Mouse (Mus musculus) liver, embryonic 12.5 days (tissue): Measurements from ENCODE around the gene Asb3. TPM values are rescaled to one million over a fixed set of nuclear protein-coding genes. Genes with fewer than 3 reads are reported as not detected.
"Not testable (repeated sequence)": the region's sequence is repeated elsewhere in the genome, so short reads cannot be mapped to it uniquely, and the experiment has no call there.

Source experiments
- ATAC-seq: fragments of 200-750 bp; cut with Nextera tagmentation; 2 replicates; pipeline ENCODE4 v1.8.0; 2017; ENCODE audit warnings: moderate number of reproducible peaks, mild to moderate bottlenecking, moderate library complexity
- H3K27ac ChIP-seq: fragments of 300-500 bp; sonication (generic); 2 replicates; pipeline ENCODE4 v1.5.1; 2016; ENCODE audit warnings: mild to moderate bottlenecking
- H3K27me3 ChIP-seq: fragments of 300-500 bp; sonication (generic); replicated peaks from 2 replicates; pipeline ENCODE4 v1.6.1; 2016; ENCODE audit warnings: mild to moderate bottlenecking, moderate library complexity
- H3K36me3 ChIP-seq: fragments of 300-500 bp; sonication (generic); 2 replicates; pipeline ENCODE4 v1.6.1; 2016; ENCODE audit warnings: mild to moderate bottlenecking, moderate library complexity
- H3K4me1 ChIP-seq: fragments of 300-500 bp; sonication (generic); 2 replicates; pipeline ENCODE4 v1.6.1; 2016
- H3K4me2 ChIP-seq: fragments of 300-500 bp; sonication (generic); 2 replicates; pipeline ENCODE4 v1.6.1; 2016; ENCODE audit warnings: mild to moderate bottlenecking, moderate library complexity
- H3K4me3 ChIP-seq: fragments of 300-500 bp; sonication (generic); 2 replicates; pipeline ENCODE4 v1.5.1; 2016; ENCODE audit warnings: mild to moderate bottlenecking, moderate library complexity
- H3K9ac ChIP-seq: fragments of 300-500 bp; sonication (generic); 2 replicates; pipeline ENCODE4 v1.6.1; 2016; ENCODE audit warnings: mild to moderate bottlenecking, moderate library complexity
- H3K9me3 ChIP-seq: fragments of 300-500 bp; sonication (generic); replicated peaks from 2 replicates; pipeline ENCODE4 v1.6.1; 2016; ENCODE audit warnings: mild to moderate bottlenecking, moderate library complexity
- WGBS: fragments of 180-500 bp; shearing (Covaris S2); methylation state at CpG from one replicate; pipeline ENCODE4 v1.1.7; 2016; ENCODE audit not compliant: insufficient replicate concordance; 5-methylcytosine and 5-hydroxymethylcytosine counted together
- polyA plus RNA-seq: library from polyadenylated mRNA; unstranded; fragments of >200 nt; fragmentation: Nextera tagmentation; extraction: Ambion mirVana; gene quantifications from 2 replicates; pipeline ENCODE4 v1.2.1, GENCODE M21; 2016

Asb3 gene
- polyA plus RNA-seq, 1 experiment from 2014 or later, result 16.2 TPM

GRCm38 (mm10) chr11:31009668-31010067 is 124.5 kb downstream of the Asb3 start:
- H3K4me2 ChIP-seq, ATAC-seq, H3K9ac ChIP-seq, H3K4me3 ChIP-seq, H3K4me1 ChIP-seq, H3K9me3 ChIP-seq, H3K27ac ChIP-seq, H3K27me3 ChIP-seq: not testable (repeated sequence)
- WGBS, result 65% methylated on average over 1 of the region's 1 CpGs
- peaks cover 10% of the 10 kb centered on the region; the same call in 1 of the 2 replicates for H3K36me3 ChIP-seq

- H3K9ac ChIP-seq, H3K4me1 ChIP-seq, H3K36me3 ChIP-seq, ATAC-seq, H3K9me3 ChIP-seq, H3K4me3 ChIP-seq, H3K27ac ChIP-seq, H3K4me2 ChIP-seq, H3K27me3 ChIP-seq: not testable (repeated sequence)
- WGBS, result 69% methylated on average over 15 of the region's 15 CpGs
Observed at GRCm38 (mm10) chr11:31017466-31017865, 132.2 kb downstream of the Asb3 start.

- H3K4me1 ChIP-seq, result no peaks in the 10 kb centered on the region
- H3K27ac ChIP-seq, result no peak overlapping the region
- H3K4me2 ChIP-seq, result no peak overlapping the region
- H3K9ac ChIP-seq, result no peak overlapping the region
- H3K27me3 ChIP-seq, result no peaks in the 10 kb centered on the region
- H3K9me3 ChIP-seq, result peaks cover 13% of the 10 kb centered on the region
- ATAC-seq, result no peak
- H3K4me3 ChIP-seq, result no peak overlapping the region
- H3K36me3 ChIP-seq, result peaks cover 18% of the 10 kb centered on the region
- WGBS, result 78% methylated on average over 4 of the region's 4 CpGs
Observed at GRCm38 (mm10) chr11:31034958-31035357, 149.7 kb downstream of the Asb3 start.

GRCm38 (mm10) chr11:31089973-31090372 is 204.8 kb downstream of the Asb3 start:
- H3K36me3 ChIP-seq, result peaks cover 3% of the 10 kb centered on the region; the same call in 1 of the 2 replicates
- ATAC-seq, result no peak
- no peaks in the 10 kb centered on the region for H3K4me1 ChIP-seq
- WGBS, result 77% methylated on average over 10 of the region's 10 CpGs
- no peaks in the 10 kb centered on the region for H3K9me3 ChIP-seq
- no peaks in the 10 kb centered on the region for H3K27me3 ChIP-seq
- no peak overlapping the region for H3K4me3 ChIP-seq
- H3K27ac ChIP-seq, result no peak overlapping the region
- H3K4me2 ChIP-seq, result no peak overlapping the region
- H3K9ac ChIP-seq, result no peak overlapping the region

GRCm38 (mm10) chr11:31090478-31090978 is 205.3 kb downstream of the Asb3 start:
- no peak for ATAC-seq
- Histone ChIP-seq H3K4me1 (no peaks in the 10 kb centered on the region), H3K36me3 (peaks cover 3% of the 10 kb centered on the region; the same call in 1 of the 2 replicates), H3K27me3 (no peaks in the 10 kb centered on the region), H3K4me3 (no peak overlapping the region), H3K4me2 (no peak overlapping the region), H3K27ac (no peak overlapping the region), H3K9ac (no peak overlapping the region), H3K9me3 (no peaks in the 10 kb centered on the region)
- WGBS, result 76% methylated on average over 3 of the region's 3 CpGs

GRCm38 (mm10) chr11:31099519-31099918 is 214.3 kb downstream of the Asb3 start:
- H3K27me3 ChIP-seq, ATAC-seq, H3K36me3 ChIP-seq: not testable (repeated sequence)

GRCm38 (mm10) chr11:31102188-31102587 is 217.0 kb downstream of the Asb3 start:
- Histone ChIP-seq H3K27ac (no peak overlapping the region), H3K9me3 (no peaks in the 10 kb centered on the region), H3K9ac (no peak overlapping the region), H3K4me3 (no peak overlapping the region), H3K27me3 (no peaks in the 10 kb centered on the region), H3K36me3 (no peaks in the 10 kb centered on the region), H3K4me1 (0 out of 2 replicates have a peak, but pooled peaks cover 2% of the 10 kb centered on the region), H3K4me2 (no peak overlapping the region)
- WGBS, result 71% methylated on average over 2 of the region's 2 CpGs
- ATAC-seq, result no peak

More at GRCm38 (mm10) chr11:31099519-31099918, 214.3 kb downstream of the Asb3 start:
- H3K4me2 ChIP-seq, H3K27ac ChIP-seq, H3K4me1 ChIP-seq, H3K4me3 ChIP-seq, H3K9ac ChIP-seq, H3K9me3 ChIP-seq: not testable (repeated sequence)

GRCm38 (mm10) chr11:31105364-31105763 is 220.1 kb downstream of the Asb3 start:
- H3K27me3 ChIP-seq, result no peaks in the 10 kb centered on the region
- no peaks in the 10 kb centered on the region for H3K36me3 ChIP-seq
- H3K4me2 ChIP-seq, result no peak overlapping the region
- no peak for ATAC-seq
- 79% methylated on average over 5 of the region's 5 CpGs for WGBS
- no peak overlapping the region for H3K4me3 ChIP-seq
- 0 out of 2 replicates have a peak, but pooled peaks cover 2% of the 10 kb centered on the region for H3K4me1 ChIP-seq
- no peak overlapping the region for H3K27ac ChIP-seq
- H3K9ac ChIP-seq, result no peak overlapping the region
- no peaks in the 10 kb centered on the region for H3K9me3 ChIP-seq

- H3K36me3 ChIP-seq, H3K9ac ChIP-seq, H3K4me1 ChIP-seq, ATAC-seq, H3K4me2 ChIP-seq, H3K9me3 ChIP-seq, H3K27me3 ChIP-seq, H3K27ac ChIP-seq, H3K4me3 ChIP-seq: not testable (repeated sequence)
- WGBS, result 59% methylated on average over 1 of the region's 1 CpGs
Observed at GRCm38 (mm10) chr11:31126964-31127363, 241.7 kb downstream of the Asb3 start.

GRCm38 (mm10) chr11:31133726-31134125 is 248.5 kb downstream of the Asb3 start:
- WGBS, result 40% methylated on average over 4 of the region's 4 CpGs
- not testable (repeated sequence) for H3K4me1 ChIP-seq, H3K36me3 ChIP-seq, ATAC-seq, H3K4me3 ChIP-seq, H3K9me3 ChIP-seq, H3K4me2 ChIP-seq, H3K27ac ChIP-seq, H3K27me3 ChIP-seq, H3K9ac ChIP-seq

GRCm38 (mm10) chr11:31134824-31135223 is 249.6 kb downstream of the Asb3 start:
- H3K27me3 ChIP-seq, ATAC-seq: not testable (repeated sequence)

GRCm38 (mm10) chr11:31138394-31138793 is 253.2 kb downstream of the Asb3 start:
- H3K27me3 ChIP-seq, H3K4me2 ChIP-seq, H3K4me3 ChIP-seq, H3K36me3 ChIP-seq, H3K9ac ChIP-seq, ATAC-seq, H3K9me3 ChIP-seq, H3K4me1 ChIP-seq, H3K27ac ChIP-seq: not testable (repeated sequence)
- WGBS, result 25% methylated on average over 1 of the region's 1 CpGs

More at GRCm38 (mm10) chr11:31134824-31135223, 249.6 kb downstream of the Asb3 start:
- 61% methylated on average over 1 of the region's 1 CpGs for WGBS
- H3K4me3 ChIP-seq, H3K4me1 ChIP-seq, H3K9ac ChIP-seq, H3K36me3 ChIP-seq, H3K9me3 ChIP-seq, H3K4me2 ChIP-seq, H3K27ac ChIP-seq: not testable (repeated sequence)
